Mouse (Mus musculus) fibroblast of lung, adult 2 months (primary cell): ENCODE results near the gene 2410131K14Rik.

Experiments used
- DNase-seq: peaks from one replicate; pipeline ENCODE4 v3.0.0-alpha.2; 2011; ENCODE audit warnings: low read depth

Gene 2410131K14Rik

GRCm38 (mm10) chr5:118311251-118311650, 66.2 kb downstream of the 2410131K14Rik start:
- DNase-seq: no peak

GRCm38 (mm10) chr5:118313766-118314165, 68.7 kb downstream of the 2410131K14Rik start:
- DNase-seq: no peak
